ENCODE assay signal across 19 mouse cellular contexts in genomic region chr2:131496125-131496820, GRCm38 (mm10). TPM values are rescaled to one million over a fixed set of nuclear protein-coding genes. Genes with fewer than 3 reads are reported as not detected.
DNase-seq lines count a peak whose midpoint lies in the region; ATAC-seq and TF ChIP-seq lines count a peak whose summit lies in the region.
"Had no signal": no experiment of that assay in that cellular context is flagged by ENCODE, and none has a peak within 500 bp of the region (broad histone marks: within the 10 kb centered on the region; RNA-seq: fewer than 3 reads in every experiment).

No protein-coding gene starts in this region.

- no peak for TF ChIP-seq POLR2A in myocyte (IDR thresholded peaks at IDR 0.05; ENCODE audit: insufficient read length, low read depth)

- no peak for DNase-seq in embryonic facial prominence, embryonic 10.5 days (ENCODE audit: low spot score)
- DNase-seq in layer of hippocampus, adult 2 months (ENCODE audit: low spot score in 2 of 2): no peak
- no peak for DNase-seq in layer of hippocampus, adult 11-12 months (ENCODE audit: low spot score)
- DNase-seq in large intestine, adult 2 months (ENCODE audit: low read depth, low spot score): peak; percentile 67
- DNase-seq in cerebellum, adult 8-10 months: no peak
- DNase-seq in testis, postnatal 10 days (ENCODE audit: low spot score): no peak
- DNase-seq: cerebellum, adult 11-12 months; gastrocnemius, postnatal 10 days; kidney, postnatal 10 days; lung, postnatal 4 days; right cerebral cortex, postnatal 25 days; thymus, adult 18-20 months had no signal

- H3K4me3 ChIP-seq in embryonic facial prominence, embryonic 13.5 days: no peak overlapping the region
- no peak overlapping the region for H3K4me3 ChIP-seq in embryonic facial prominence, embryonic 10.5 days
- no peak overlapping the region for H3K4me3 ChIP-seq in layer of hippocampus, adult 2 months
- no peak overlapping the region for H3K4me3 ChIP-seq in myocyte
- H3K4me3 ChIP-seq: forebrain, embryonic 15.5 days; heart, embryonic 13.5 days; midbrain, embryonic 15.5 days had no signal

- no peak overlapping the region for H3ac ChIP-seq in myocyte (ENCODE audit: control insufficient read depth, insufficient read length)

- no peaks in the 10 kb centered on the region for H3K36me3 ChIP-seq in embryonic facial prominence, embryonic 13.5 days
- no peaks in the 10 kb centered on the region for H3K36me3 ChIP-seq in embryonic facial prominence, embryonic 10.5 days (replicated peaks)
- H3K36me3 ChIP-seq in myocyte (ENCODE audit: control insufficient read depth, insufficient read depth): no peaks in the 10 kb centered on the region
- H3K36me3 ChIP-seq: forebrain, embryonic 15.5 days; heart, embryonic 13.5 days; midbrain, embryonic 15.5 days had no signal

- no peaks in the 10 kb centered on the region for H3K27me3 ChIP-seq in embryonic facial prominence, embryonic 13.5 days
- peaks cover 13% of the 10 kb centered on the region for H3K27me3 ChIP-seq in embryonic facial prominence, embryonic 10.5 days (replicated peaks; ENCODE audit: low read depth, poor library complexity, severe bottlenecking)
- no peaks in the 10 kb centered on the region for H3K27me3 ChIP-seq in myocyte (ENCODE audit: control insufficient read depth, insufficient read depth, insufficient read length)
- H3K27me3 ChIP-seq: forebrain, embryonic 15.5 days; heart, embryonic 13.5 days; midbrain, embryonic 15.5 days; Patski had no signal

- no peak for ATAC-seq in embryonic facial prominence, embryonic 13.5 days (ENCODE audit: insufficient number of reproducible peaks, insufficient read depth, low FRiP score, low TSS enrichment, low read depth)
- ATAC-seq: forebrain, embryonic 15.5 days; inflammation-experienced regulatory T-cells, adult 6 months; midbrain, embryonic 15.5 days; Patski had no signal

- 88% methylated on average over 5 of the region's 5 CpGs for WGBS in embryonic facial prominence, embryonic 13.5 days
- 87% methylated on average over 5 of the region's 5 CpGs for WGBS in embryonic facial prominence, embryonic 10.5 days
- WGBS in large intestine, adult 2 months: 30% methylated on average over 5 of the region's 5 CpGs

- H3K79me2 ChIP-seq in myocyte (ENCODE audit: control insufficient read depth, insufficient read depth): peaks cover 20% of the 10 kb centered on the region

- H3K9ac ChIP-seq in embryonic facial prominence, embryonic 13.5 days: no peak overlapping the region
- H3K9ac ChIP-seq: forebrain, embryonic 15.5 days; heart, embryonic 13.5 days; midbrain, embryonic 15.5 days had no signal

- H3K4me1 ChIP-seq in embryonic facial prominence, embryonic 13.5 days: peaks cover 59% of the 10 kb centered on the region
- peaks cover 39% of the 10 kb centered on the region for H3K4me1 ChIP-seq in embryonic facial prominence, embryonic 10.5 days

- no peaks in the 10 kb centered on the region for H3K9me3 ChIP-seq in embryonic facial prominence, embryonic 13.5 days
- no peaks in the 10 kb centered on the region for H3K9me3 ChIP-seq in embryonic facial prominence, embryonic 10.5 days
- H3K9me3 ChIP-seq: forebrain, embryonic 15.5 days; heart, embryonic 13.5 days; midbrain, embryonic 15.5 days had no signal

- H3K27ac ChIP-seq in embryonic facial prominence, embryonic 13.5 days: peak overlapping the region; percentile 12; the same call in 1 of the 2 replicates
- H3K27ac ChIP-seq in embryonic facial prominence, embryonic 10.5 days (replicated peaks): no peak overlapping the region
- H3K27ac ChIP-seq in layer of hippocampus, adult 2 months: peak overlapping the region; percentile 59; the same call in 1 of the 2 replicates
- H3K27ac ChIP-seq: forebrain, embryonic 15.5 days; heart, embryonic 13.5 days; midbrain, embryonic 15.5 days had no signal

- no peak overlapping the region for H3K4me2 ChIP-seq in embryonic facial prominence, embryonic 13.5 days
- peak overlapping the region; percentile 8 for H3K4me2 ChIP-seq in myocyte (ENCODE audit: low read depth)
- H3K4me2 ChIP-seq: forebrain, embryonic 15.5 days; heart, embryonic 13.5 days; midbrain, embryonic 15.5 days had no signal

- no peak for TF ChIP-seq CTCF in layer of hippocampus, adult 2 months (conservative IDR thresholded peaks at IDR 0.05)

TF ChIP-seq in myocyte, 11 proteins besides CTCF, POLR2A, EP300 and RAD21:
- TF ChIP-seq CEBPB (IDR thresholded peaks at IDR 0.05; ENCODE audit: insufficient read depth, poor library complexity, severe bottlenecking) (no peak), REST (IDR thresholded peaks at IDR 0.05; ENCODE audit: insufficient read depth, insufficient read length) (no peak), TCF3 (IDR thresholded peaks at IDR 0.05; ENCODE audit: insufficient read length, low read depth) (no peak), MYOD1 (IDR thresholded peaks at IDR 0.05; ENCODE audit: control insufficient read depth in 1 of 3, insufficient read length in 2 of 3, low read depth in 2 of 3) (peak in 1 of 3 experiments; percentile 3), TCF12 (IDR thresholded peaks at IDR 0.05; ENCODE audit: insufficient read depth, poor library complexity, severe bottlenecking) (no peak)

RNA-seq across cellular contexts. Expression of gene Smox, which starts 5.0 kb away (rescaled TPM):
- 57.2 and 60.2 TPM in 2 replicates for polyA plus RNA-seq in embryonic facial prominence, embryonic 13.5 days (2015; fragmentation: Nextera tagmentation; extraction: Ambion mirVana)
- polyA plus RNA-seq in embryonic facial prominence, embryonic 10.5 days (2016; fragmentation: Nextera tagmentation; extraction: Ambion mirVana): 36.0 and 42.0 TPM in 2 replicates
- 10 to 100 TPM; 84.5 to 85.8 TPM for total RNA-seq in layer of hippocampus, adult 2 months (2021)
- polyA plus RNA-seq in large intestine, adult 2 months (2012; rRNA removed): 35.6 and 39.6 TPM in 2 replicates
- polyA plus RNA-seq in myocyte (2012; fragmentation: generic; extraction: Trizol): 27.1 TPM
